Mouse (Mus musculus): ENCODE measurements around the gene Slc35b2.

Slc35b2 gene

GRCm38 (mm10) chr17:45546941-45547340, 16.7 kb upstream of the Slc35b2 start:
- DNase-seq: no peak

DNA sequence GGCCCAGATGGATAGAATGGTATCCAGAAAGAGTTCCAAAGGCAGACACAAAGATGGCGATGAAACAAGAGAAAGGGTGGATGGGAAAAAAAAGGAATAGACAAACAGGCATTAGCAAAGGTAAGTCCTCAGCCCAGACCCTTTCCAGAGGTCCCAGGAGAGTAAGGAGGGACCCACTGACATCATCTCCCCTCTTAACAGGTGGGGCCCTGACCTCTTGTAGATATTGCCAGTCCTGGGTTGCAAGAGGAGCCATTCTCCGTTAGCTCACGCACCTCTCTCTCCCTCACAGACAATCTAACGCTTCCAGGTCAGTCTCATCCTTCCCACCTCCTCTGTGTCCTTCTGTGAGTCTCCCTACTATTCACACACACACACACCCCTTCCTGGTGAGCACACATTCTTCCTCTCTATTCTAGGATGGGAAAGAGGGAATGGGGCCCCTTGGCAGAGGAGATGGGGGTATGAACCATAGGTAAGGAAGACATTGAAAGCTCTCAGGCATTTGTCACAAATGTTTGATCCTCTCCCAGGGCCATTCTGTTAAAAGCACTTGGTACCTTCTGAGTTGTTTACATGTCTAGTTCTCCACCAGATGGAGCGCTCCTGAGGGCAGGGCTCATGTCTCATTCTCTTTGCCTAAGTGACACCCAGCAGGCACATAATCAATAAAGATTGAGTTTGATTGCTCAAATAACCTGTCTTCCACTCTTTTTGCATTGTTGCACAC, 16.0 kb upstream of the Slc35b2 start:
- DNase-seq: no peak

GRCm38 (mm10) chr17:45548541-45549512, 14.8 kb upstream of the Slc35b2 start:
- DNase-seq: no peak

- DNase-seq: no peak
Observed at GRCm38 (mm10) chr17:45549617-45550181, 14.0 kb upstream of the Slc35b2 start, which contains the start of gene Tmem151b. Gene Tmem151b, minus strand, starts transcription at chr17:45549677.

GRCm38 (mm10) chr17:45550253-45550652, 13.4 kb upstream of the Slc35b2 start:
- no peak for DNase-seq

- DNase-seq: no peak
Observed at GRCm38 (mm10) chr17:45551249-45551796, 12.4 kb upstream of the Slc35b2 start.

DNA sequence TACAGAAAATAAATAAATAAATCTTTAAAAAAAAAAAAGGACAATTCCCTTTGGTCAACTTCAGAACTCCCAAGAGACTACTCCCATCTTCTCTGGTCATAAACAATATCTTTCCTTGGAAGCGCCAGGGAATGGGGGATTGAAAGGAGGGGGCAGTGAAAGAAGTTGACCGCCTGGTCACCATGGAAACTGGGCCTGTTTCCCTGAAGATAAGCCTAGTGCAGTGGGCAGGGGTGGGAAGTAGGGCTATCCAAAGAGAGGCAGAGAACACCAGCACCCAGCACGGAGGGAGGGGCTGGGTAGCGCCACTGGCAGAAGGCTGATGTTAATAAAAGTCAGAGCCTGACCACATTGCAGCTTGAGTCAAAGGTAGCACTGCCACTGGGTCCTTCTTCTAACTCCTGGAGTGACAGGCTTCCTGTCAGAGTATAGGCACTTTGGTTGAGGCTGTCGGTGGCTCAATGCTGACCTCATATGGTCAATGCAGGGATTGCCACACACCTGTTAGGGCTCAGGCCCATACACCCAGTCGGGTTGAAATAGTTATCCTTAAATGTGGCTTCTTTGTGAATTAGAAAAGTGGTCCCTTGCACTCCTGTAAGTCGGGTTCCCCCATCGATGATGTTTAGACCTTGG, 11.7 kb upstream of the Slc35b2 start:
- peak; percentile 75 to 87 for DNase-seq

DNA sequence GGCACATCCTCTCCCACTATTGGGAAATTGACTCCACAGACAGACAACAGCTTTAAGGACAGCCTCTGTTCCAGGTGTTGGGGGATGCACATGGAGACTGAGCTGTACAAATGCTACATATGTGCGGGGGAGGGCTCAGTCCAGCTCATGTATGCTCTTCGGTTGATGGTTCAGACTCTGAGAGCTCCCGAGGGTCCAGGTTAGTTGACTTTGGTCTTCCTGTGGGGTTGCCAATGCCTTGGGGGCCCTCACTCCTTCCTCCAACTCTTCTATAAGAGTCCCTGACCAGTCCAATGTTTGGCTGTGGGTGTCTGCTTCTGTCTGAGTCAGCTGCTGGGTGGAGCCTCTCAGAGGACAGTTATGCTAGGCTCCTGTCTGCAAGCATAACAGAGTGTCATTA, 10.6 kb upstream of the Slc35b2 start:
- no peak for DNase-seq

DNA sequence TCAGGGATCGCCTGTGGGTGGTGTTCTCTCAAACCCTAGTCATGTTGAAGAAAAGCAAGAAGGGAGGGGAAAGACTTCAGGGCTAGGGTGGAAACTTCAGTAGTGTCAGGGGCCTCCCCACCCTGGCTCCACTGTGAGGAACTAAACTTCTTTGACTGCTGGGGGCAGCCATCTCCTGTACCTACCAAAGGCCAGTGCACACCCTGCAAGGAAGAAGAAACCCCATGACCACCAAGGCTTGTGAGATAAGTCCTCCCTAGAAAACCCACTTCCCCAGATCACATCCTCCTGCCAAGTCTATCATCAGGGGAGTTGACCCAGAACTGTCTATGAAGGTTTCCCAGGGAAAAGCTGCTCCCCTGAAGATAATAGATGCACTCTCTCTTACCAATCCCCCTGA, 9.3 kb upstream of the Slc35b2 start:
- DNase-seq: no peak

- peak; percentile 93 to 98 for DNase-seq
Observed at GRCm38 (mm10) chr17:45555452-45556106, 8.1 kb upstream of the Slc35b2 start, which contains the start of gene Nfkbie. Gene Nfkbie, plus strand, starts transcription at chr17:45555703.

- DNase-seq: no peak
Observed at GRCm38 (mm10) chr17:45556107-45556489, 7.6 kb upstream of the Slc35b2 start.

- no peak for DNase-seq
Observed at GRCm38 (mm10) chr17:45556514-45557245, 7.0 kb upstream of the Slc35b2 start.

DNA sequence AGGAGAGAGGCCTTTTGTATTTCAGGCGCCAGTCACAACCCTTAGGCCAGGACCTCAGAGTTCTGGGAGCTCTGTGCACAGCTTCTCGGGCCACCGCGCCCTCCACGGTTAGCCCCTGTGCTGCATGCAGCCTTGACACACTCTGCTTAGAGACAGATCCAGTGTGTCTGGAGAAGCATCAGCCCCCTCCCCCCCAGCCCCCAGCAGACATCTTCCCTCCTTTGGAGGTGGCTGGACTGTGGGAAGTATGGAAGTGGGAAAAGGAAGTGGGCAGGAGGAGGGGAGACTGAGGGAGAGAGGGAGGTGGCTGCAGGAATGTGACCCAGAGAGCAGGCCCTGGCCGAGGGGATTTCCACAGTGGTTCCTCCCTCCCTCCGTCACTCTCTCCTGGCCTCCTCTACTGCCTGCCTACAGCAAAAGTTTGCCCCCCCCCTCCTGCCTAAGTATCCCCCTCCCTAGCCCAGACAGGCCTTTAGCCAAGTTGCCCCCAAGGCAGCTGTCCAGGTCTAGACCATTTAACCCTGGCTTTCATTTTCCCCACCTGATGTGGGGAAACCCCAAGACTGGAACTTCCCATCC, 6.3 kb upstream of the Slc35b2 start:
- no peak for DNase-seq

GRCm38 (mm10) chr17:45557998-45558862, 5.4 kb upstream of the Slc35b2 start:
- no peak for DNase-seq

GRCm38 (mm10) chr17:45559732-45560525, 3.7 kb upstream of the Slc35b2 start:
- DNase-seq: no peak

GRCm38 (mm10) chr17:45563216-45563615, 458 bp upstream of the Slc35b2 start:
- no peak for DNase-seq

DNA sequence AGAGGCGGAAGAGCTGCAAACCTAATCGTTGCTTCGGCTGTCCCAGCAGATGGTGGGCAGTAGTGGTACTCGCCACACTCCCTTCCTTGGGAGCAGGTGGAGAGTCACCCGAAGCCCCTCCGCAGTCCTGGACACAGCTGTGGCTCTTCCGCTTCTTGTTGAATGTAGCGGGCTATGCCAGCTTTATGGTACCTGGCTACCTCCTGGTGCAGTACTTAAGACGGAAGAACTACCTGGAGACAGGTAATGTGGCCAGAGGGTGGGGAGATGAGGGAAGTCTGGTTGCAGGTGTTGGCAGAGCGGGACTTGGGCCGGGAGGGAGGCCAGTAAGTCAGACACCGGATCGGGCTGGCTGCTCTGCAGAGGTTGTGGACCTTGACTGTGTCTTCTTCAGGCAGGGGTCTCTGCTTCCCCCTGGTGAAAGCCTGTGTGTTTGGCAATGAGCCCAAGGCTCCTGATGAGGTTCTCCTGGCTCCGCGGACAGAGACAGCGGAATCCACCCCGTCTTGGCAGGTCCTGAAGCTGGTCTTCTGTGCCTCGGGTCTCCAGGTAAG, 934 bp downstream of the Slc35b2 start:
- DNase-seq: no peak

- DNase-seq: no peak
Observed at GRCm38 (mm10) chr17:45565103-45565502, 1.4 kb downstream of the Slc35b2 start.

DNA sequence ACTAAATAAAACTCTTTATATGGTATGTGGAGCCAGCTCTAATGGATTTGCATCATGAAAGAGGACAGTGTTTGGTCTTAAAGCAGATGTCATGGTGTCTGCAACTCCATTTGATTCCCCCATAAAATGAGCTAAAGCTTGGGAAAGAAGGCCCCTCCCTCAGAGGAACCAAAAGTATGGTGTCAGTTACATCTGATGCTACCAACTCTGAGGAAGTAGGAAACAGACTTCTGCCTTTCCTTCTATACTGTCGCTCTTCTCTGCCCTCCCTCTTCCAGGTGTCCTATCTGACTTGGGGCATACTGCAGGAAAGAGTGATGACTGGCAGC, 2.3 kb downstream of the Slc35b2 start:
- DNase-seq: no peak

All from kidney, adult 8-10 months (tissue).